Mouse (Mus musculus): ENCODE data around the gene Pcdh8. TPM values are rescaled to one million over a fixed set of nuclear protein-coding genes. Genes with fewer than 3 reads are reported as not detected.
A peak's percentile ranks its signal among the peaks of the same experiment; 100 is the strongest.

Gene Pcdh8
- polyA plus RNA-seq, 1 experiment from 2014 or later: not detected

DNA sequence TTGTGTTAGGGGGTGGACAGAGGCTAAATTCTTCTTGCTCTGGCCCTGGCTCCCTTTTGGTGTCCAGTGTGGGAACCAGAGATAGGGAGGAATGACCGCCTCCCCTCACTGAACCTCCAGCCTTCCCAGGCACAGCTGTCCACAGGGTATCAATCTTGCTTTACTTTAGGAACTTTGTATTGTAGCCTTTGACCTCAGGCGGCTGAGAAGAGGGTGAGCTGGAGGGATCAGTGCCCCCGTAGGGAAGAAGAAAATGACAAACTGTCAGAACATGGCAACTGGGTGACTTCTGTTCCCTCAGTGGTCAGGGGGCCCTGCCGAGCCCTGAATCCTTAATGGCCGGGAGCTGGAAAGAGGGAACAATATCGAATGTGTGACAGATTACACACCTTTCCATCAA lies 9.2 kb upstream of the Pcdh8 start:
- no peak overlapping the region for H3K27ac ChIP-seq (ENCODE audit: low read length)
- ATAC-seq (ENCODE audit: low read depth): no peak
- WGBS (ENCODE audit: insufficient replicate concordance): 43% methylated on average over 6 of the region's 6 CpGs

DNA sequence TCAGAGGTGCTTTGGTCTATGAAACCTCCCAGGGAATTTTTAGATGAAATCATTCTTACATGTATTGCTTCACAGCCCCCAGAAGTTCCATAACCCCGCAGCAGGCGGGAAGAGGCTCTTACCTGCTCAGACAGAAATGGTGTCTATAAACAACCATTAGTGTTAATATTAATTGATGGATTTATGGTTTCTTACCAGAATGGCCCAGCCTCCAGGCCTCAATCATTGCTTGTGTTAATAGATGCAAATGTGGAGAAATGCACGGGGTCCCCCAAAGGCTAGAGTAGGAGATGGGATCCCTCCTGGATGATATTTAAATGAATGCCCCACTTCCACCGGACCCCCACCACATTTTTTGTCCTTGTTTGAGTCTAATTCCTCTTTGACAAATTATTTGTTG lies 8.7 kb upstream of the Pcdh8 start:
- no peak for ATAC-seq (ENCODE audit: low read depth)

More for the DNA sequence above, 9.2 kb upstream of the Pcdh8 start:
- Histone ChIP-seq H3K9me3 (replicated peaks; ENCODE audit: control insufficient read depth, low read length) (no peaks in the 10 kb centered on the region), H3K4me2 (ENCODE audit: low read depth, low read length) (no peak overlapping the region), H3K27me3 (ENCODE audit: control insufficient read depth, insufficient read depth, low read depth, low read length) (peaks cover 2% of the 10 kb centered on the region), H3K4me1 (ENCODE audit: control insufficient read depth, low read depth, low read length) (no peaks in the 10 kb centered on the region), H3K4me3 (ENCODE audit: low read depth, low read length) (no peak overlapping the region), H3K9ac (ENCODE audit: low read depth, low read length) (no peak overlapping the region), H3K36me3 (ENCODE audit: control insufficient read depth, insufficient read depth) (no peaks in the 10 kb centered on the region)

DNA sequence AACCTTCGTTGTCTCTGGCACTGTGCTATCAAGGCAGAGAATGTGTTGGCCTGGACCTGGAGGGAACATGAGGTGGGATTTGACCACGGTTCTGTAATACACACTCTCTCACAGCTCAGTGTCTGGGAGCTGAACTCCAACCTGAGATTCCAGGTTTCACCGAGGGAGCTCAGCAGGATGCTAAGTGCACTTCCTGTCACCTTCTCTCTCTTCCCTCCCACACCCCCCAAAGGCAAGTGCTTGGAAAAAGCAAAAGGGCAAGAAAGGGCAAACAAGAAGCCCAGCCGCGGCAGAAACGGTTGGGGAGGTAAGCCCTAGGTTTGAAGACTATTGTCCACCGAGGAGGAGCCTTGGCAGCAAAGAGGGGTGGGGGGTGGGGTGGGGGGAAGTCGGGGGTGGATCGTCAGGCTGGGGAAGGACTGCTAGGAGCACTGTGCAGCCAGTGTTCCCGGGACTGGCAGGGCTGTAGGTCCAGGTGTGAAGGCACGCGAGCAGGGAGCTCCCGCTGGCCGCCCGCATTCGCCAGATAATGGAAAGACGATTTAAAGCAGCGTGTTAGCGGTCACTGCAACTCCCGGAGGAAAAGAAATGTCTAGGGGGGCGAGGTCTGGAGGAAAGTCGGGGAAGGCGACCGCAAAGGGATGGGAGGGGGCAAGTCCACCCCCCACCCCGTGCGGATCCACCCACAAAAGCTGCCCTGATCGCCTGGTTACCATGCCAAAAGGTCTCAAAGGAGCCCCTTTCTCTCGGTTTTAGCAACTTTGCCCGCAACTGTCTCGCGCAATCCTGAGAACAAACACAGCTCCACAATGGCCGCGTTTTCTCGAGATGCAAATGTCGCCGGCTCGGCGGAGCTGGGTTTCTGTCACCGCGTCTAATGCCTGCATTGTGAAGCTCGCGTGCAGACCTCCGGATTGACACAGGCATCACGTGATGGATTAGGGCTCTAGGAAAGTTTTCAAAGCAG lies 2.6 kb upstream of the Pcdh8 start:
- Histone ChIP-seq H3K4me2 (ENCODE audit: low read depth, low read length) (no peak overlapping the region), H3K9ac (ENCODE audit: low read depth, low read length) (no peak overlapping the region), H3K27me3 (ENCODE audit: control insufficient read depth, insufficient read depth, low read depth, low read length) (peaks cover 65% of the 10 kb centered on the region), H3K27ac (ENCODE audit: low read length) (no peak overlapping the region), H3K4me3 (ENCODE audit: low read depth, low read length) (no peak overlapping the region), H3K36me3 (ENCODE audit: control insufficient read depth, insufficient read depth) (no peaks in the 10 kb centered on the region), H3K4me1 (ENCODE audit: control insufficient read depth, low read depth, low read length) (no peaks in the 10 kb centered on the region; the same call in 1 of the 2 replicates), H3K9me3 (replicated peaks; ENCODE audit: control insufficient read depth, low read length) (no peaks in the 10 kb centered on the region)
- 2% methylated on average over 44 of the region's 44 CpGs for whole genome bisulfite sequencing (ENCODE audit: insufficient replicate concordance)
- ATAC-seq (ENCODE audit: low read depth): no peak

More for the DNA sequence above, 8.7 kb upstream of the Pcdh8 start:
- H3K4me2 ChIP-seq (ENCODE audit: low read depth, low read length): no peak overlapping the region
- no peak overlapping the region for H3K4me3 ChIP-seq (ENCODE audit: low read depth, low read length)
- H3K36me3 ChIP-seq (ENCODE audit: control insufficient read depth, insufficient read depth): no peaks in the 10 kb centered on the region
- H3K27ac ChIP-seq (ENCODE audit: low read length): no peak overlapping the region
- H3K9me3 ChIP-seq (replicated peaks; ENCODE audit: control insufficient read depth, low read length): no peaks in the 10 kb centered on the region
- no peaks in the 10 kb centered on the region for H3K4me1 ChIP-seq (ENCODE audit: control insufficient read depth, low read depth, low read length)
- H3K9ac ChIP-seq (ENCODE audit: low read depth, low read length): no peak overlapping the region
- peaks cover 6% of the 10 kb centered on the region for H3K27me3 ChIP-seq (ENCODE audit: control insufficient read depth, insufficient read depth, low read depth, low read length)
- 43% methylated on average over 4 of the region's 4 CpGs for WGBS (ENCODE audit: insufficient replicate concordance)

DNA sequence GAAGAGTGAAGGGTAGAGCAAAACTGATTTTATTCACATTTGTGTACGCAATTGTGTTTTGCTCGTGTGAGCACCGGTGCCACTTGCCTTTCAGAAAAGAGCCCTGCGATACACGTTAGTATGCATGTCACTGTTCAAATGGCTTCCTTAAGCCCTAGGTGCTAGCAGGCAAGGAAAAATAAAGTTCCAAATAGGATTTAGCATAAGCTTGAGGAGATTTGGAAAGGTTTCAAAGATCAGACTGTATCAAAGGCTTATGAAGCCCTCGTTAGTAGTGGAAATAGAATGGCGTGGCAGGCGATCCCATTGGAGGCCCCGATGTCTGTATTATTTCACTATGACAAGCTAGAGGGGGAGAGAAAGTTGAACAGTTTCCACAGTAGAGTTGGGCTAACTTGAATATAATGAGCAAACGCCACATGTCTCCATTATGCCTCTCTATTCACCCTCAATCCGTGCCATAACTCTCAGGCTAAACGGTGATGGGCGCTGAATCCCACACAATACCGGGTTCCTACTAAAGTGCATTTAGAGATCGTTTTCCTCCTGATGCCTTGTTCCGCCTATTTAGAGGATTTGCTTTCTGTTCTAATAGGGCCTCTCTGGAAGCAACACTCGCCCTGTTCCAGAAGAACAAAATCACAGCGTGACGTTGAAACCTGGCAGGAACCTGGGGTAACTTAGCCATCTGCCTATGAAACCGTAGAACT lies 845 bp upstream of the Pcdh8 start:
- Histone ChIP-seq H3K4me2 (ENCODE audit: low read depth, low read length) (0 out of 2 replicates have a peak overlapping the region, but pooled peaks have one; percentile 46), H3K9ac (ENCODE audit: low read depth, low read length) (no peak overlapping the region), H3K27me3 (ENCODE audit: control insufficient read depth, insufficient read depth, low read depth, low read length) (peaks cover 82% of the 10 kb centered on the region), H3K9me3 (replicated peaks; ENCODE audit: control insufficient read depth, low read length) (no peaks in the 10 kb centered on the region), H3K27ac (ENCODE audit: low read length) (no peak overlapping the region), H3K4me1 (ENCODE audit: control insufficient read depth, low read depth, low read length) (no peaks in the 10 kb centered on the region; the same call in 1 of the 2 replicates), H3K4me3 (ENCODE audit: low read depth, low read length) (no peak overlapping the region), H3K36me3 (ENCODE audit: control insufficient read depth, insufficient read depth) (no peaks in the 10 kb centered on the region)
- ATAC-seq (ENCODE audit: low read depth): no peak
- WGBS (ENCODE audit: insufficient replicate concordance): 3% methylated on average over 20 of the region's 20 CpGs

DNA sequence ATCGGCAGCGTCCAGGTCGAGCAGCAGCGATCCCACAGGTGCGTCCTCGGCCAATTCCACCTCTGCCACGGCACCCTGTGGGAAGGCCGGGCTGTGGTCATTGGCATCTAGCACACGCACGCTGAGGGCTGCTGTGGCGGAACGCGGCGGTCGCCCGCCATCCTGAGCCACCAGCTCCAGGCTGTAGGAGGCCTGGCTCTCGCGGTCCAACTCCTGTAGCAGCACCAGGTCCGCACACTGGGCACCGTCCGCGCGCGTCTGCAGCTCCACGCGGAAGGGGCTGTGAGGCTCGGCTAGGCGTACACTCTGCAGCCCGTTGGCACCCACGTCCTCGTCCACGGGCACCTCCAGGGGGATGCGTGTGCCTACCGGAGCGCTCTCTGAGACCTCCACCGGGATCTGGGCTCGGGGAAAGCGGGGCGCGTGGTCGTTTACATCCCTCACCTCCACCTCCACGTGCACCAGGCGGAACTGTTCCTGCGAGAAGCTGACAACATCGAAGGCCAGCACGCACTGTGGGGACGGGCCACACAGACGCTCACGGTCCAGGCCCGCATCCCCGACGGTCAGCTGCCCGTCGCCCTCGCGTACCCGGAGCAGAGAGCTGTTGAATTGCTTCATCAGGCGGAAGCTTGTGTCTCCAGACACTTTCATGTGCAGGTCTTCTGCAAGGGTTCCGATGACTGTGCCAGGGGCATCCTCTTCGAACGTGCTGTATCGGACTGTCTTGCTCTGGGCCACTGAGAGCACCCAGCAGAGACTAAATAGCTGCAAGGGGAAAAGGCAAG lies 612 bp downstream of the Pcdh8 start:
- no peak for ATAC-seq (ENCODE audit: low read depth)
- WGBS (ENCODE audit: insufficient replicate concordance): 5% methylated on average over 62 of the region's 62 CpGs
- Histone ChIP-seq H3K4me1 (ENCODE audit: control insufficient read depth, low read depth, low read length) (no peaks in the 10 kb centered on the region; the same call in 1 of the 2 replicates), H3K9ac (ENCODE audit: low read depth, low read length) (no peak overlapping the region), H3K36me3 (ENCODE audit: control insufficient read depth, insufficient read depth) (no peaks in the 10 kb centered on the region), H3K27me3 (ENCODE audit: control insufficient read depth, insufficient read depth, low read depth, low read length) (peaks cover 81% of the 10 kb centered on the region), H3K27ac (ENCODE audit: low read length) (no peak overlapping the region), H3K9me3 (replicated peaks; ENCODE audit: control insufficient read depth, low read length) (no peaks in the 10 kb centered on the region), H3K4me2 (ENCODE audit: low read depth, low read length) (peak overlapping the region; percentile 46), H3K4me3 (ENCODE audit: low read depth, low read length) (peak overlapping the region; percentile 17; the same call in 1 of the 2 replicates)

DNA sequence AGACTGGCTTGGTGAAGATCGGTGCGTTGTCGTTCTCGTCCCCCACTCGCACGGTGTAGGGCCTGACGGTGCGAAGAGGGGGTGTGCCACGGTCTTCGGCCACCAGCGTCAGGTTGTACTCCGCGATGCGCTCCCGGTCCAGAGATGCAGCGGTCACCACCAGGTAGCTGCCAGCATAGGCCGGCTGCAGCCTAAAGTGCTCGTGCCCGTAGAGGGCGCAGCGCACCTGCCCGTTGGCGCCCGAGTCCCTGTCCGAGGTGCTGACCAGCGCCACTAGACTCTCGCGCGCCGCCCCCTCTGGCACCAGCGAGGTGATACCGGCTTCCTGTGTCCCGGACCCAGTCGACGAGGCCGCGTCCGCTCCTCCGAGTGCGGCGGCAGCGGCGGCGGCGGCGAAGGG lies 1.5 kb downstream of the Pcdh8 start:
- no peak overlapping the region for H3K4me2 ChIP-seq (ENCODE audit: low read depth, low read length)
- H3K27me3 ChIP-seq (ENCODE audit: control insufficient read depth, insufficient read depth, low read depth, low read length): peaks cover 74% of the 10 kb centered on the region
- H3K36me3 ChIP-seq (ENCODE audit: control insufficient read depth, insufficient read depth): no peaks in the 10 kb centered on the region
- H3K27ac ChIP-seq (ENCODE audit: low read length): no peak overlapping the region
- H3K9ac ChIP-seq (ENCODE audit: low read depth, low read length): no peak overlapping the region
- H3K4me1 ChIP-seq (ENCODE audit: control insufficient read depth, low read depth, low read length): no peaks in the 10 kb centered on the region; the same call in 1 of the 2 replicates
- under 1% methylated on average over 46 of the region's 46 CpGs for WGBS (ENCODE audit: insufficient replicate concordance)
- ATAC-seq (ENCODE audit: low read depth): 0 out of 2 replicates have a peak, but pooled peaks have one; percentile 24
- H3K4me3 ChIP-seq (ENCODE audit: low read depth, low read length): no peak overlapping the region
- no peaks in the 10 kb centered on the region for H3K9me3 ChIP-seq (replicated peaks; ENCODE audit: control insufficient read depth, low read length)

DNA sequence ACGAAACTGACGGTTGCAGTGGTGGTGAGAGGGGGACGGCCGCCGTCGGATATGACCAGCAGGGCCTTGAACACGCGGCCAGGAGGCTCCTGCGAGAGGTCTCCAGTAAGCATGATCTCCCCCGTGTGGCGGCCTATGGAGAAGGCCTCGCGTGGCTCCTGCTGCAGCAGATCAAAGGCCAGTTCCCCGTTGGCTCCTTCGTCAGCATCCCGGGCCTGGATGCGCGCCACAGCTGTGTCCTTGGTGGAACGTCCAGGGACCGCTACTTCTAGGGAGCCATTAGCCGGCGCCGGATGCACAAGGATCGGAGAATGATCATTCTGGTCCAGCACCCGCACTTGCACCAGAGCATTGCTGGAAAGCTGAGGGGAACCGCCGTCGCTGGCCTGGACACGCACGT lies 2.1 kb downstream of the Pcdh8 start:
- Histone ChIP-seq H3K9ac (ENCODE audit: low read depth, low read length) (no peak overlapping the region), H3K36me3 (ENCODE audit: control insufficient read depth, insufficient read depth) (no peaks in the 10 kb centered on the region), H3K4me1 (ENCODE audit: control insufficient read depth, low read depth, low read length) (no peaks in the 10 kb centered on the region; the same call in 1 of the 2 replicates), H3K9me3 (replicated peaks; ENCODE audit: control insufficient read depth, low read length) (no peaks in the 10 kb centered on the region), H3K27me3 (ENCODE audit: control insufficient read depth, insufficient read depth, low read depth, low read length) (peaks cover 69% of the 10 kb centered on the region), H3K4me3 (ENCODE audit: low read depth, low read length) (no peak overlapping the region), H3K27ac (ENCODE audit: low read length) (no peak overlapping the region), H3K4me2 (ENCODE audit: low read depth, low read length) (no peak overlapping the region)
- WGBS (ENCODE audit: insufficient replicate concordance): 10% methylated on average over 30 of the region's 30 CpGs
- ATAC-seq (ENCODE audit: low read depth): no peak

DNA sequence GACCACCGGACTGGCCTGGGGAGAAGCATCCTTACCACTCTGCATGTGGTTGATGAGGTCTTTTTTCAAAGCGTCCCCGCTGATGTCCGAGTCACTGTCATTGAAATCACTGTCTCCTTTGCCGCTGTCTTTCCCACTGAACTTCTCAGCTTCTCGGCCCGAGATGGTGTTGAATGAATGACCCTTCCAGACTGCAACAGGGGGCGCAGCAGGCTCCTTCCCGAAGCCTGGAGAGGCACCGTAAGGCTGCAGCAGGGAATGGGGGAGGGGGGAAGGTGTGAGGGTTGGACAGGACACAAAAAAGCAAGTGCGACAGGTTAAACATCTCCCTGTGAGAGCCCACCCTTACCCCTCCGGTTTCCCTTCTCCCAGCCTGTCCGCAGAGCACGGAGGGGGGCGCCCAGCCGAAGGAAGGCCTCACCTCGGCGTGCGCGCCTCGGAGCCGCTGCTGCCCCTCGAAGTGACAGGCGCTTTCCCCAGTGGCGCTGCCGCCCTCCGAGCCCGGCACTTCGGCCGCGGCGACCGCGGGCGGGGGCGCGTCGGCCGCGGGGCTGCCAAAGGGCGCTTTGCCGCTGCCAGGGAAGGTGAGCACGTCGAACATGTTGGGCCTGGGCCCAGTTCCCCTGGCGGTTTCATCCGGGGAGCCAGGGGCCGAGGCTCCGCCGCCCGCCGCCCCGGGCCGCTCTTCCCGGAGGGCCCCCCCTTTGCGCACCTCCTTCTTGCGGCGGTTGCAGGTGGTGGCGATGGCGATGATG lies 2.9 kb downstream of the Pcdh8 start:
- no peaks in the 10 kb centered on the region for H3K36me3 ChIP-seq (ENCODE audit: control insufficient read depth, insufficient read depth)
- H3K9me3 ChIP-seq (replicated peaks; ENCODE audit: control insufficient read depth, low read length): no peaks in the 10 kb centered on the region
- 2% methylated on average over 55 of the region's 59 CpGs for WGBS (ENCODE audit: insufficient replicate concordance)
- no peak overlapping the region for H3K4me2 ChIP-seq (ENCODE audit: low read depth, low read length)
- no peak overlapping the region for H3K9ac ChIP-seq (ENCODE audit: low read depth, low read length)
- no peak overlapping the region for H3K27ac ChIP-seq (ENCODE audit: low read length)
- no peaks in the 10 kb centered on the region; the same call in 1 of the 2 replicates for H3K4me1 ChIP-seq (ENCODE audit: control insufficient read depth, low read depth, low read length)
- ATAC-seq (ENCODE audit: low read depth): no peak
- H3K27me3 ChIP-seq (ENCODE audit: control insufficient read depth, insufficient read depth, low read depth, low read length): peaks cover 61% of the 10 kb centered on the region
- no peak overlapping the region for H3K4me3 ChIP-seq (ENCODE audit: low read depth, low read length)
